Mouse (Mus musculus): ENCODE data around the gene Gm20696. TPM values are rescaled to one million over a fixed set of nuclear protein-coding genes. Genes with fewer than 3 reads are reported as not detected.

The Gm20696 gene
- polyA plus RNA-seq, 1 experiment from 2014 or later: 2.3 TPM

DNA sequence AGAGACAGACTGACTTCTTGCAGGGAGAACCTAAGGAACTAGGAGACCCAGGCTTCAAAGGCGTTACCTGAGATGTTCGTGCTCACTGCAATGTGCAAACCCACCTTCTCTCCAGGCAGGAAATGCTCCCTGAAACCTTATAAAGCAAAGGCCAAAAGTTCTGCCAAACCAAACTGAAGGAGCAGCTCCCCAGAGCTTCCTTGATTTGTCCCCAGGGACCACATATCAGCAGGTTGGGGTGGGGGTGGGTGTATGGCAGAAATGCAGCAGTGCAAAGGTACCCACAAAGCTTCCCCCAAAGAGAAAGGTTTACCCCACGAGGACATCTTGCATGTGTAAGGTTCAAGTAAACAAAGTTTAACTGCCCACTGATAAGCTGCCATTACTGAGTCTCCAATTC lies 328.4 kb downstream of the Gm20696 start:
- Histone ChIP-seq H3K27me3 (ENCODE audit: control insufficient read depth, insufficient read depth, low read length) (no peaks in the 10 kb centered on the region), H3K4me2 (ENCODE audit: low read depth, low read length) (no peak overlapping the region), H3K36me3 (ENCODE audit: control insufficient read depth, insufficient read depth) (no peaks in the 10 kb centered on the region), H3K9ac (ENCODE audit: low read length) (no peak overlapping the region), H3K27ac (ENCODE audit: low read length) (peak overlapping the region; percentile 26; the same call in 1 of the 2 replicates), H3K4me1 (ENCODE audit: control insufficient read depth, insufficient read depth, low read length) (peaks cover 16% of the 10 kb centered on the region), H3K9me3 (replicated peaks; ENCODE audit: control insufficient read depth, low read length) (no peaks in the 10 kb centered on the region), H3K4me3 (ENCODE audit: low read length) (no peak overlapping the region)
- no peak for ATAC-seq (replicated peaks; ENCODE audit: extremely low read depth, insufficient read depth, low FRiP score)
- whole genome bisulfite sequencing: 50% methylated on average over 3 of the region's 3 CpGs

DNA sequence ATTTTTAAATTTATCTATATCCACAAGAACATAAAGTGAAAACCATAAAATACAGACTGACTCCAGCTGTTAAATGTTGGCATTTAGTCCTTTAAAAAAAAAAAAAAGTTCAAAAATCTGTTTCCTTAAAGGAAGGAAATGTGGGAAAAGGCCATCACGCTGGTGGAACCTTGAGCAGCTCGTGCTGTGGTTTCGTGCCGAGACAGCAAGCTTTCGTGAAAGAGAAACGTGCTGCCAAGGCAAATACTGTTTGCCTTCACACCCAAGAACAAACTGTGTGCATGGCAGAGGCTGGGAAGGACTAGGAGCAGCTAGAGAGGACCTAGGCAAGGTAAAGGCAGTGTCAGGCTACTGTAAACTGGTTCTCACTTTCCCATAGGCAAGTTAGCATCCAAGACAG lies 329.0 kb downstream of the Gm20696 start:
- no peak for ATAC-seq (replicated peaks; ENCODE audit: extremely low read depth, insufficient read depth, low FRiP score)
- Histone ChIP-seq H3K4me2 (ENCODE audit: low read depth, low read length) (no peak overlapping the region), H3K9me3 (replicated peaks; ENCODE audit: control insufficient read depth, low read length) (no peaks in the 10 kb centered on the region), H3K4me3 (ENCODE audit: low read length) (no peak overlapping the region), H3K4me1 (ENCODE audit: control insufficient read depth, insufficient read depth, low read length) (peaks cover 16% of the 10 kb centered on the region), H3K27me3 (ENCODE audit: control insufficient read depth, insufficient read depth, low read length) (no peaks in the 10 kb centered on the region), H3K9ac (ENCODE audit: low read length) (no peak overlapping the region), H3K27ac (ENCODE audit: low read length) (peak overlapping the region; percentile 26; the same call in 1 of the 2 replicates), H3K36me3 (ENCODE audit: control insufficient read depth, insufficient read depth) (no peaks in the 10 kb centered on the region)
- 46% methylated on average over 6 of the region's 6 CpGs for WGBS

DNA sequence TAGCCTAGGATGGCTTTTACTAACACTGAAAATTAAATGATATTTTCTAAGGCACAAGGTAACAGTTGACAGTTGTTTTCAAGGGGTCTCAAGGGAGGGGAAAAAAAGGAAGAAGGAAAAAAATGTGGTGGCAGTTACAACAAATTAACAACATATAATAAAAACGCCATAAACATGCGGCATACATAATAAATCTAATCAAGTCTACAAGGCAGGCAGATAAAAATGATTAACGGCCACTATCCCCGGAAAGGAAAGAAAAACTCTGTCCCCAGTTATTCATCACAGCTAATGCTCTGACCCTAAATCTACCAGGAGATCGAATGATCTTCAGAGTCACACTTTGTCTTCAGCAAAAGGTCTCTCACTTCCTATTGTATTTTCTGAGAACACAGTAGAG lies 330.4 kb downstream of the Gm20696 start:
- Histone ChIP-seq H3K4me1 (ENCODE audit: control insufficient read depth, insufficient read depth, low read length) (peaks cover 16% of the 10 kb centered on the region), H3K36me3 (ENCODE audit: control insufficient read depth, insufficient read depth) (no peaks in the 10 kb centered on the region), H3K4me3 (ENCODE audit: low read length) (no peak overlapping the region), H3K9me3 (replicated peaks; ENCODE audit: control insufficient read depth, low read length) (no peaks in the 10 kb centered on the region), H3K4me2 (ENCODE audit: low read depth, low read length) (no peak overlapping the region), H3K27ac (ENCODE audit: low read length) (no peak overlapping the region), H3K9ac (ENCODE audit: low read length) (no peak overlapping the region), H3K27me3 (ENCODE audit: control insufficient read depth, insufficient read depth, low read length) (no peaks in the 10 kb centered on the region)
- 69% methylated on average over 5 of the region's 5 CpGs for WGBS
- no peak for ATAC-seq (replicated peaks; ENCODE audit: extremely low read depth, insufficient read depth, low FRiP score)

DNA sequence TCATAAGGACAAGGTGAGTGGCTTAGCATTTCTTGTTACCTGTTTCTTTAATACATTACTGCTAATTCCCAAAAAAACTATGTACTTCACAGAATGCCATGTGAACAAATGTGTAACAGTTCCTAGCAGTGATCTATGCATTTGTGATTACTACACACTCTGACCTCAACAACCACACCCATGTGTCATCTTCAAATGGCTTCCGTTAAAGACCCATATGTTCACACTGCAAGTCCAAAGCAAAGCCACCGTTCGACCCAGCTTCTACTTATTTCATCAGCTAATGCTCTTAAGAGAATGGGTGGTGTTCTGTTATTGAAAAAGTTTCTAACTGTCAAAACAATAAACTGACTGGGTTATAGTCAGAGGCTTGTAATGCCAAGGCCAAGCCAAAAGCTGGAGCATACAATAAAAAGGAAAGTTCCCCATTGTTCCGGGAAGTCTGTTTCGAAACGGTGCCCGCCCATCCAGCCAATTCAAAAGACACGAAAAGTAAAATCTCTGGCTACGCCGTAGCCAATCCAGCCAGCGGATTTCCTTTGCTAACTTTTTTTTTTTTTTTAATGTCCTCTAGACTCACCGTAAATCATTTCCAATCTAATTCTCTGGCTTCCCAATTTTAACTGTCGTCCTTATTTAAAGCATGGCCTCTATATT lies 331.3 kb downstream of the Gm20696 start:
- ATAC-seq (replicated peaks; ENCODE audit: extremely low read depth, insufficient read depth, low FRiP score): no peak
- Histone ChIP-seq H3K36me3 (ENCODE audit: control insufficient read depth, insufficient read depth) (no peaks in the 10 kb centered on the region), H3K9ac (ENCODE audit: low read length) (no peak overlapping the region), H3K9me3 (replicated peaks; ENCODE audit: control insufficient read depth, low read length) (no peaks in the 10 kb centered on the region), H3K27me3 (ENCODE audit: control insufficient read depth, insufficient read depth, low read length) (no peaks in the 10 kb centered on the region), H3K27ac (ENCODE audit: low read length) (no peak overlapping the region), H3K4me2 (ENCODE audit: low read depth, low read length) (no peak overlapping the region), H3K4me1 (ENCODE audit: control insufficient read depth, insufficient read depth, low read length) (peaks cover 16% of the 10 kb centered on the region), H3K4me3 (ENCODE audit: low read length) (no peak overlapping the region)
- 76% methylated on average over 13 of the region's 13 CpGs for WGBS

DNA sequence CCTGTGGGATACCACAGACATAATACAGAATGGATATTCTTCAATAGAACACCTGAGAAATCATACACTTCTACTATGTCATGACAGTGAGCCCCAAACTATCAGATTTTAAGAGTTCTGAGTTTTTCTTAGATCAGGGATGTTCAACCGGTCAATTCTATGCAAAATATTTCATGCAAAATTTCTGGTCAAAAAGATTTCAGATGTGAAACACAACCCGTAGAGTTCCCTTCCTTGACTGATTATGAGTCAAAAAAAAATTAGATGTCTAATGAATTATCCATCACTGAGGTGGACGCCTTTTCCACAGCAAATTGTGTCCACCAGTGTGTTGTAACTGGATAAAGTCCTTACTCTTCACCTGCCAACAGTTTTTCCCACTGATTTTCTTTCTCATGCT lies 332.3 kb downstream of the Gm20696 start:
- Histone ChIP-seq H3K27me3 (ENCODE audit: control insufficient read depth, insufficient read depth, low read length) (no peaks in the 10 kb centered on the region), H3K9me3 (replicated peaks; ENCODE audit: control insufficient read depth, low read length) (no peaks in the 10 kb centered on the region), H3K4me2 (ENCODE audit: low read depth, low read length) (no peak overlapping the region), H3K36me3 (ENCODE audit: control insufficient read depth, insufficient read depth) (no peaks in the 10 kb centered on the region), H3K4me1 (ENCODE audit: control insufficient read depth, insufficient read depth, low read length) (peaks cover 12% of the 10 kb centered on the region), H3K4me3 (ENCODE audit: low read length) (no peak overlapping the region), H3K9ac (ENCODE audit: low read length) (no peak overlapping the region), H3K27ac (ENCODE audit: low read length) (no peak overlapping the region)
- 95% methylated on average over 3 of the region's 3 CpGs for WGBS
- ATAC-seq (replicated peaks; ENCODE audit: extremely low read depth, insufficient read depth, low FRiP score): no peak

DNA sequence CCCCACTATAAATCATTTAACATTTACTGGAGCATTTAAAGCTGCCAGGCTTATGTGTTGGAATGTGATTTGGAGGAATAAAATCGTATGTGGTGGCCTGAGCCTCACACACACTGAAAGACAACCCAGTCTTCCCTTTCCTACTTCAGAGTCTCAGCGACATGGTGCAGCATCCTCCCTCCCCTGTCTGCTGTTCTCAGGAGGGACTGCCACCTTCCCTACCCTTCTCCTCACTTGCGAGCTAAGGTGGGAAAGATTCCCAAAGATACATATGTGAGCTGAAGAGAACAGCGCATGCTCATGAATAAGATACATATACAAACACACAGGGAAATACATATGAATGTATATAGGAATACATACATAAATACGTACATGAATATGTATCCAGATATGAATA lies 333.5 kb downstream of the Gm20696 start:
- H3K9me3 ChIP-seq (replicated peaks; ENCODE audit: control insufficient read depth, low read length): no peaks in the 10 kb centered on the region
- H3K4me3 ChIP-seq (ENCODE audit: low read length): no peak overlapping the region
- no peak for ATAC-seq (replicated peaks; ENCODE audit: extremely low read depth, insufficient read depth, low FRiP score)
- H3K27ac ChIP-seq (ENCODE audit: low read length): no peak overlapping the region
- H3K9ac ChIP-seq (ENCODE audit: low read length): no peak overlapping the region
- peaks cover 6% of the 10 kb centered on the region for H3K4me1 ChIP-seq (ENCODE audit: control insufficient read depth, insufficient read depth, low read length)
- no peak overlapping the region for H3K4me2 ChIP-seq (ENCODE audit: low read depth, low read length)
- no peaks in the 10 kb centered on the region for H3K27me3 ChIP-seq (ENCODE audit: control insufficient read depth, insufficient read depth, low read length)
- 89% methylated on average over 5 of the region's 5 CpGs for WGBS
- H3K36me3 ChIP-seq (ENCODE audit: control insufficient read depth, insufficient read depth): no peaks in the 10 kb centered on the region

DNA sequence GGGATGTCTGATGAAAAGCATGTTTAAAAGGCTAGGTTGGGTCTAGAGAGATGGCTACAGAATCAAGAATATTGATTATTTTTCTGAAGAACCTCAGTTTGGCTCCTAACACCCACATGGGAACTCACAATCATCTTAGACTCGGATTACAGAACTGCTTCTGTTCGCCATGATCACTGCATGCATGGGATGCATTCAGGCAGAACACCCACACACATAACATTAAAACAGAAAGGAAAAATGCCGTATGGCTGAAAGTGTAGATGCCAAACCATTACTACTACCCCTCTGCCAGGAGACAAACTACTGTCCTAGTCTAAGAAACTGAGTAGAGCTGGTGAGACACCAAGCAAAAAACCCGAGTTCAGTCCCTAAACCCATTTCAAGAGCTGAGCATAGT lies 336.4 kb downstream of the Gm20696 start:
- Histone ChIP-seq H3K4me1 (ENCODE audit: control insufficient read depth, insufficient read depth, low read length) (no peaks in the 10 kb centered on the region), H3K4me3 (ENCODE audit: low read length) (no peak overlapping the region), H3K36me3 (ENCODE audit: control insufficient read depth, insufficient read depth) (no peaks in the 10 kb centered on the region), H3K27ac (ENCODE audit: low read length) (no peak overlapping the region), H3K9ac (ENCODE audit: low read length) (no peak overlapping the region), H3K27me3 (ENCODE audit: control insufficient read depth, insufficient read depth, low read length) (no peaks in the 10 kb centered on the region), H3K9me3 (replicated peaks; ENCODE audit: control insufficient read depth, low read length) (no peaks in the 10 kb centered on the region), H3K4me2 (ENCODE audit: low read depth, low read length) (no peak overlapping the region)
- 85% methylated on average over 4 of the region's 4 CpGs for WGBS
- ATAC-seq (replicated peaks; ENCODE audit: extremely low read depth, insufficient read depth, low FRiP score): no peak

DNA sequence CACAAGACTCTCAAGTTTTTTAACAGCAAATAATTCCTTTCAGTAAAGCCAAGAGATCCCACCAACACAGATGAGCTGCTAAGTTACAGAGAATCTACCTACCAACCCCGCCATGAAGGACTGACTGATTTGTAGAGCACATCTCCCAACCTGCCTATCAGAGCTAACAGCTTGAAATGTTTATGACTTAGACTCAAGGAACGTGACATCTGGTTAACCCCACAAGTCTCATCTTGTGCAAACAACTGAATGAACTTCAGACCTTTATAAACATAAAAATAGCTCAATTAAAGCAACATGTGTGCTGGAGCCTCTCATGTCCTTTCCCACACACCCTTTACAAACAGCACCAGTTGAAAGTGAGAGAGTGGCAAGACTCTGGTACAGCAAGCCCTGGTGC lies 338.0 kb downstream of the Gm20696 start:
- WGBS: 76% methylated on average over 2 of the region's 2 CpGs
- Histone ChIP-seq H3K27me3 (ENCODE audit: control insufficient read depth, insufficient read depth, low read length) (no peaks in the 10 kb centered on the region), H3K9ac (ENCODE audit: low read length) (no peak overlapping the region), H3K36me3 (ENCODE audit: control insufficient read depth, insufficient read depth) (no peaks in the 10 kb centered on the region), H3K27ac (ENCODE audit: low read length) (no peak overlapping the region), H3K4me1 (ENCODE audit: control insufficient read depth, insufficient read depth, low read length) (no peaks in the 10 kb centered on the region), H3K4me3 (ENCODE audit: low read length) (no peak overlapping the region), H3K4me2 (ENCODE audit: low read depth, low read length) (no peak overlapping the region), H3K9me3 (replicated peaks; ENCODE audit: control insufficient read depth, low read length) (no peaks in the 10 kb centered on the region)
- no peak for ATAC-seq (replicated peaks; ENCODE audit: extremely low read depth, insufficient read depth, low FRiP score)

DNA sequence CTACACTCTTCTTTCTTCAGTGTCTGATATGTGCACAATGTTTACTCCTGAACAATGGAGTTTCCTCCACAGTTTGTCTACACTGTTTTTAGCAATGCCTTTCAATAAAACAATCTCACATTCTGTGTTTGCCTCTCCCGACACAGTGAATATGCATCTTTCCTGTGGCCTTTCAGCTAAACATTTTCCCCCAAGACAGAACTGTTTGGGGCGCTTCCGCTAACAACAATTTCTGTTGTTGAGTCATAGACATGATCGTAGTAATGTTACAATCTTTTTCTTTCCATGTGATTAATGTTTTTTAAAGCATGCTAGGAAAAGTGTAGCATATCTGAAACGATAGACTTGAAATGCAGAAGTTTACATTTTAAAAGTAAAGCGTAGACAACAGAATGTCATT lies 338.5 kb downstream of the Gm20696 start:
- H3K9ac ChIP-seq (ENCODE audit: low read length): no peak overlapping the region
- no peaks in the 10 kb centered on the region for H3K9me3 ChIP-seq (replicated peaks; ENCODE audit: control insufficient read depth, low read length)
- no peaks in the 10 kb centered on the region for H3K4me1 ChIP-seq (ENCODE audit: control insufficient read depth, insufficient read depth, low read length)
- no peak overlapping the region for H3K4me2 ChIP-seq (ENCODE audit: low read depth, low read length)
- H3K27me3 ChIP-seq (ENCODE audit: control insufficient read depth, insufficient read depth, low read length): no peaks in the 10 kb centered on the region
- 83% methylated on average over 6 of the region's 6 CpGs for WGBS
- no peak overlapping the region for H3K27ac ChIP-seq (ENCODE audit: low read length)
- no peak for ATAC-seq (replicated peaks; ENCODE audit: extremely low read depth, insufficient read depth, low FRiP score)
- H3K36me3 ChIP-seq (ENCODE audit: control insufficient read depth, insufficient read depth): no peaks in the 10 kb centered on the region
- no peak overlapping the region for H3K4me3 ChIP-seq (ENCODE audit: low read length)

Measured in heart, embryonic 16.5 days (tissue).